Mouse (Mus musculus): ENCODE data around the gene Bace2. TPM values are rescaled to one million over a fixed set of nuclear protein-coding genes. Genes with fewer than 3 reads are reported as not detected.

Gene Bace2
- polyA plus RNA-seq (2014; fragmentation: Nextera tagmentation; extraction: Ambion mirVana), result 12.2 and 13.4 TPM in 2 replicates

- Histone ChIP-seq H3K4me1 (ENCODE audit: insufficient read depth) (no peaks in the 10 kb centered on the region), H3K9me3 (ENCODE audit: low read depth, low read length) (no peaks in the 10 kb centered on the region), H3K36me3 (ENCODE audit: insufficient read depth) (no peaks in the 10 kb centered on the region), H3K27me3 (ENCODE audit: insufficient read depth, low read length) (peaks cover 7% of the 10 kb centered on the region; the same call in 1 of the 2 replicates), H3K27ac (ENCODE audit: low read depth) (no peak within 1 kb of the TSS), H3K4me2 (peak within 1 kb of the TSS; percentile 100), H3K4me3 (ENCODE audit: low read depth, low read length) (peak within 1 kb of the TSS; percentile 58), H3K9ac (peak within 1 kb of the TSS; percentile 49)
- under 1% methylated on average over 58 of the region's 58 CpGs for WGBS
- peak; percentile 82 for DNase-seq
- TF ChIP-seq CTCF (IDR thresholded peaks at IDR 0.05; ENCODE audit: low read depth), result peak; percentile 60
- peak; percentile 92 for ATAC-seq (ENCODE audit: insufficient read depth)
Observed at GRCm38 (mm10) chr16:97356499-97357187, at the start of gene Bace2. Bace2 (plus strand) TSS chr16:97356742.

- no peaks in the 10 kb centered on the region for H3K9me3 ChIP-seq (ENCODE audit: low read depth, low read length)
- 63% methylated on average over 4 of the region's 4 CpGs for WGBS
- DNase-seq (no peak), ATAC-seq (ENCODE audit: insufficient read depth) (no peak)
- H3K27me3 ChIP-seq (ENCODE audit: insufficient read depth, low read length), result no peaks in the 10 kb centered on the region
- no peaks in the 10 kb centered on the region for H3K36me3 ChIP-seq (ENCODE audit: insufficient read depth)
- no peak overlapping the region for H3K27ac ChIP-seq (ENCODE audit: low read depth)
- H3K9ac ChIP-seq, result no peak overlapping the region
- no peak overlapping the region for H3K4me2 ChIP-seq
- H3K4me3 ChIP-seq (ENCODE audit: low read depth, low read length), result no peak overlapping the region
- no peak for TF ChIP-seq CTCF (IDR thresholded peaks at IDR 0.05; ENCODE audit: low read depth)
- no peaks in the 10 kb centered on the region for H3K4me1 ChIP-seq (ENCODE audit: insufficient read depth)
Observed at GRCm38 (mm10) chr16:97307594-97307993, 48.9 kb upstream of the Bace2 start.

GRCm38 (mm10) chr16:97309796-97310569 is 46.6 kb upstream of the Bace2 start:
- DNase-seq, result no peak
- Histone ChIP-seq H3K4me2 (no peak overlapping the region), H3K9me3 (ENCODE audit: low read depth, low read length) (no peaks in the 10 kb centered on the region), H3K4me3 (ENCODE audit: low read depth, low read length) (no peak overlapping the region), H3K27me3 (ENCODE audit: insufficient read depth, low read length) (no peaks in the 10 kb centered on the region), H3K36me3 (ENCODE audit: insufficient read depth) (no peaks in the 10 kb centered on the region), H3K4me1 (ENCODE audit: insufficient read depth) (no peaks in the 10 kb centered on the region), H3K9ac (no peak overlapping the region), H3K27ac (ENCODE audit: low read depth) (no peak overlapping the region)
- 63% methylated on average over 4 of the region's 4 CpGs for WGBS
- TF ChIP-seq CTCF (IDR thresholded peaks at IDR 0.05; ENCODE audit: low read depth), result no peak
- ATAC-seq (ENCODE audit: insufficient read depth), result no peak

GRCm38 (mm10) chr16:97310570-97310846 is 46.0 kb upstream of the Bace2 start:
- H3K27me3 ChIP-seq (ENCODE audit: insufficient read depth, low read length), result no peaks in the 10 kb centered on the region
- 33% methylated on average over 1 of the region's 1 CpGs for WGBS
- no peak overlapping the region for H3K4me3 ChIP-seq (ENCODE audit: low read depth, low read length)
- no peak overlapping the region for H3K9ac ChIP-seq
- no peak overlapping the region for H3K27ac ChIP-seq (ENCODE audit: low read depth)
- ATAC-seq (ENCODE audit: insufficient read depth) (0 out of 2 replicates have a peak, but pooled peaks have one; percentile 13), DNase-seq (no peak)
- no peak for TF ChIP-seq CTCF (IDR thresholded peaks at IDR 0.05; ENCODE audit: low read depth)
- H3K4me1 ChIP-seq (ENCODE audit: insufficient read depth), result no peaks in the 10 kb centered on the region
- no peaks in the 10 kb centered on the region for H3K36me3 ChIP-seq (ENCODE audit: insufficient read depth)
- no peak overlapping the region for H3K4me2 ChIP-seq
- H3K9me3 ChIP-seq (ENCODE audit: low read depth, low read length), result no peaks in the 10 kb centered on the region

- no peaks in the 10 kb centered on the region for H3K4me1 ChIP-seq (ENCODE audit: insufficient read depth)
- 28% methylated on average over 10 of the region's 10 CpGs for whole genome bisulfite sequencing
- no peaks in the 10 kb centered on the region for H3K27me3 ChIP-seq (ENCODE audit: insufficient read depth, low read length)
- no peak overlapping the region; the same call in 1 of the 2 replicates for H3K4me2 ChIP-seq
- H3K9me3 ChIP-seq (ENCODE audit: low read depth, low read length), result no peaks in the 10 kb centered on the region
- no peak overlapping the region for H3K9ac ChIP-seq
- DNase-seq, result peak; percentile 92
- no peak overlapping the region for H3K27ac ChIP-seq (ENCODE audit: low read depth)
- peak; percentile 73 for ATAC-seq (ENCODE audit: insufficient read depth)
- TF ChIP-seq CTCF (IDR thresholded peaks at IDR 0.05; ENCODE audit: low read depth), result peak; percentile 87
- H3K4me3 ChIP-seq (ENCODE audit: low read depth, low read length), result no peak overlapping the region
- H3K36me3 ChIP-seq (ENCODE audit: insufficient read depth), result no peaks in the 10 kb centered on the region
Observed at GRCm38 (mm10) chr16:97312960-97313686, 43.4 kb upstream of the Bace2 start.

- H3K9me3 ChIP-seq (ENCODE audit: low read depth, low read length), result no peaks in the 10 kb centered on the region
- H3K4me1 ChIP-seq (ENCODE audit: insufficient read depth), result no peaks in the 10 kb centered on the region
- no peak for DNase-seq
- TF ChIP-seq CTCF (IDR thresholded peaks at IDR 0.05; ENCODE audit: low read depth), result no peak
- no peak overlapping the region for H3K27ac ChIP-seq (ENCODE audit: low read depth)
- H3K27me3 ChIP-seq (ENCODE audit: insufficient read depth, low read length), result no peaks in the 10 kb centered on the region
- WGBS, result 69% methylated on average over 3 of the region's 3 CpGs
- no peak overlapping the region for H3K9ac ChIP-seq
- no peak overlapping the region for H3K4me2 ChIP-seq
- no peak overlapping the region for H3K4me3 ChIP-seq (ENCODE audit: low read depth, low read length)
- no peak for ATAC-seq (ENCODE audit: insufficient read depth)
- H3K36me3 ChIP-seq (ENCODE audit: insufficient read depth), result no peaks in the 10 kb centered on the region
Observed at GRCm38 (mm10) chr16:97321576-97321975, 35.0 kb upstream of the Bace2 start.

- H3K4me1 ChIP-seq (ENCODE audit: insufficient read depth), result no peaks in the 10 kb centered on the region
- H3K9me3 ChIP-seq (ENCODE audit: low read depth, low read length), result no peaks in the 10 kb centered on the region
- H3K36me3 ChIP-seq (ENCODE audit: insufficient read depth), result no peaks in the 10 kb centered on the region
- no peak overlapping the region for H3K4me2 ChIP-seq
- no peak for DNase-seq
- no peaks in the 10 kb centered on the region for H3K27me3 ChIP-seq (ENCODE audit: insufficient read depth, low read length)
- ATAC-seq (ENCODE audit: insufficient read depth), result no peak
- TF ChIP-seq CTCF (IDR thresholded peaks at IDR 0.05; ENCODE audit: low read depth), result no peak
- no peak overlapping the region for H3K4me3 ChIP-seq (ENCODE audit: low read depth, low read length)
- no peak overlapping the region for H3K9ac ChIP-seq
- H3K27ac ChIP-seq (ENCODE audit: low read depth), result no peak overlapping the region
Observed at GRCm38 (mm10) chr16:97322604-97323003, 33.9 kb upstream of the Bace2 start.

Data from lung, embryonic 14.5 days (tissue).